Mouse (Mus musculus) thymus, postnatal 14 days (tissue): ENCODE results near the gene Eif4a1.
"Not testable (repeated sequence)": the region's sequence is repeated elsewhere in the genome, so short reads cannot be mapped to it uniquely, and the experiment has no call there.

Source experiments
- DNase-seq: peaks from one replicate; pipeline ENCODE4 v3.0.0; 2021

Gene Eif4a1

DNA sequence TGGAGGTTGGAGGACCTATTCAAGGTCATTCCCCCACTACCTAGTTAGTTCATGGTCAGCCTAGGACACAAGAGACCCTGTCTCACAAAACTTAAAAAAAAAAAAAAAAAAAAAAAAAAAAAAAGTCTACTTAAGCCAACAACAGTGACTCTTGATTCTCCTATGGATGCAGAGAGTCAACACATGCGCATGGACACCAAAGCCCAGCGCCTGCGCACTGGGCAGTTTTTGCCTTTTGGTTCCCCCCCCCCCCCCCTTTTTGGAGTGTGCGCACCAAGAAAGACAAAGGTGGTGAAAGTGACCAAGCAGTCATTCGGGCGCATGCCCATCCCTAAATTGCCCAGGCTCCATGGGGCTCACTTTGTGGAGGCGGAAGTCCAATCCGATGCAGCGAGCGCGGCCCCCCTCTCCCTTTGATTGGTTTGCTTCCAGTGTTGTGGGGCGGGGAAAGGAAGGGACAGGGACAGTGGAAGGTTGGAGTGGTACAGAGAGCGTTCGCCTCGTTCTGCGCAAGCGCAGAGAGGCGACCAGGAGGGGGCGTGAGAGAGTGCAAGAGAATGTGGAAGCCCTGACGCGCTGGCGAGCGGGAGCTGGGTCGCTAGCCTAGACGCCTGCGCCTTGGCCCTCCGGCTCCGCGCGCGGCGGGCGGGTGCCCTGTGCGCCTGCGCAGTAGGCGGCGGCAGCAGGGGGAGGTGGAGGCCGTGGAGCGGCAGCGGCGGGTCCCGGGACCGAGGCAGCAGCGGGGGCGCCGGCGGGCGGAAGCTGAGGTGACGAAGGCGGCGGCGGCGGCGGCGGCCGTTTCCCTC is 39.7 kb downstream of the Eif4a1 start, which contains the start of gene Fxr2:
Gene Fxr2, plus strand, starts transcription at position 707 of the 806 bp plus-strand sequence.
- DNase-seq, result peak; percentile 100

DNA sequence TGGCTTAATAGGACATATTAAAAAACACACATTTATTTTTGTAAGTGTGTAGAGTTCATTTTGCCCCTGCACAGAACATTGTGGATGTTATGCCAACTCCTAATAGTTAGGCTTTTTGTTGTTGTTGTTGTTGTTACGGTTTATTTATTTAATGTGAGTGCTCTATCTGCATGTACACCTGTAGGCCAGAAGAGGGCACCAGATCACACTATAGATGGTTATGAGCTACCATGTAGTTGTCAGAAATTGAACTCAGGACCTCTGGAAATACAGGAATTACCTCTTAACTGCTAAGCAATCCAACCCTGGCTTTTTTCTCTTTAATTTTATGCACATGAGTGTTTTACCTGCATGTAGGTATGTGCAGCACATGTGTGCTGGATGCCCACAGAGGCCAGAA is 42.4 kb downstream of the Eif4a1 start:
- peak; percentile 21 for DNase-seq

GRCm38 (mm10) chr11:69628286-69628685 is 43.9 kb downstream of the Eif4a1 start:
- DNase-seq, result peak; percentile 71

DNA sequence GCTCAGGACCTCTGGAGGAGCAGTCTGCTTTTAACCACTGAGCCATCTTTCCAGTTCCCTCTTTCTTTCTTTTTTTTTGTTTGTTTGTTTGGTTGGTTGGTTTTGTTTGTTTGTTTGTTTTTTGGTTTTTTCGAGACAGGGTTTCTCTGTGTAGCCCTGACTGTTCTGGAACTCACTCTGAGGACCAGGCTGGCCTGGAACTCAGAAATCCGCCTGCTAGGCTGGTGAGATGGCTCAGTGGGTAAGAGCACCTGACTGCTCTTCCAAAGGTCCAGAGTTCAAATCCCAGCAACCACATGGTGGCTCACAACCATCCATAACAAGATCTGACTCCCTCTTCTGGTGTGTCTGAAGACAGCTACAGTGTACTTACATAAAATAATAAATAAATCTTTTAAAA is 47.9 kb downstream of the Eif4a1 start:
- not testable (repeated sequence) for DNase-seq

- no peak for DNase-seq
Observed at GRCm38 (mm10) chr11:69623006-69623405, 49.2 kb downstream of the Eif4a1 start.

GRCm38 (mm10) chr11:69622406-69622805 is 49.8 kb downstream of the Eif4a1 start:
- DNase-seq, result no peak

- no peak for DNase-seq
Observed at GRCm38 (mm10) chr11:69621571-69622268, 50.5 kb downstream of the Eif4a1 start, which contains the start of gene Sat2. Gene Sat2 (plus strand): TSS chr11:69622024.

GRCm38 (mm10) chr11:69620394-69621081 is 51.7 kb downstream of the Eif4a1 start:
- DNase-seq, result no peak

GRCm38 (mm10) chr11:69617805-69618204 is 54.4 kb downstream of the Eif4a1 start, which contains the start of gene Shbg:
Gene Shbg (minus strand): TSS chr11:69617905.
- DNase-seq, result no peak
